Mouse (Mus musculus) kidney, postnatal 4 days (tissue): Measurements from ENCODE around the gene Selenom.

ENCODE experiments used
- DNase-seq, 2 experiments: peaks; one replicate each; pipeline ENCODE4 v3.0.0; 2021; ENCODE audit warnings: mixed read lengths in 2 of 2

The Selenom gene

DNA sequence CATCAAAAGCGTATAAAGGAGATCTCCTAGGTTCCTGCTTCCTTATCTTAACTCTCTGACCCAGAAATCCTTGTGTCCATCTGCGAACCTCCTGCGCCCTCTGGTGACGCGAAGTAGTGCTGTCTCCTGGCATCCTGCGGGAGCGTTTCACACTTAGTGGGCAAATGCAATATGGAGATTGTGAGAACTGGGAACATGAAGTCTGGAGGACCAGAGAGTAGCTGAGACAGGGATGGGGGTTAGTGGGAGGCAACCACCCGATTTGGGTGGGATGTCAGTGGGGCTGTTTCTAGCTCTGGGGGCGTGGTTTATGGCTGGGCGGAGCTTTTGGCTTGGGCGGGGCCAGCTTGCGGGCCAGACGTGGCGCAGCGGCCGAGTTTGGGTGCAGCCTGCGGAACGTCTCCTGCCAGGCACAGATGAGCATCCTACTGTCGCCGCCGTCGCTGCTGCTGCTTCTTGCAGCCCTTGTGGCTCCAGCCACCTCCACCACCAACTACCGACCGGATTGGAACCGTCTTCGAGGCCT lies at the start of gene Selenom:
Gene Selenom, plus strand, starts transcription at position 156 of the 526 bp plus-strand sequence.
- DNase-seq, result peak; percentile 93 to 94

DNA sequence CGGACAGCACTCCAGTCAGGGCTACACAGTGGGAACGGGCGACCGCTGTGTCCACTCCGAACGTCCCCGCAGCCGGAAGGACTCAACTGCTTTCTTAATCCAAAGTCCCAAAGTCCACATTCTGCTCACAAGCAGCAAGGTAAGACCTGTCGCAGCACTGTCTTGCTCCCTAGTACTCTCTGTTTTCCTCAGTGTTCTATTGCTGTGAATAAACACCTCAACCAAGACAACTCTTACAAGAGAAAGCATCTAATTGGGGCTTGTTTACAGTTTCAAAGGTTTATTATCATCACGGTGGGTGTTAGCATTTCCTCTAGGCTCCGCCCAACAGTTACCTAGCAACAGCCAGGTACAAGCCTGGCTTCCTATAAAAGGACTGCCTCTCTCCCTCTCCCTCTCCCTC lies 43.0 kb upstream of the Selenom start:
- DNase-seq, result peak; percentile 14 to 49

DNA sequence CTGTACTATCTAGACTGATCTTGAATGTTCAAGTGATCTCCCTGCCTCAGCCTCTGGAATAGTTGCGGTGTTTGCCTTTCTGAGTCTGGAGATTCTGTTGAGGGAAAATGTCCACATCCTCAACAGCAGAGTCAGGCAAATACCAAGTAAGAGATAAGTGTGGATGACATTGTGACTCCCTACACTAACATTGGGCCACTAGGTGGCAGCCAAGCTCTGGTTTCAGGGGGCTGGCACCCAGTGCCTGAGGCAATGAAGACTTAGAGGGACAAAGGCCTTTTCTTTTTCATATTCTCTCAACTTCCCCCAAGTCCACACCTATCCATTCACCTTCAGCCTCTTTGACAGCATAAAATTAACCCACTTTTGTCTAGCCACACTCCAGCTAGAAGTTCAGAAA lies 42.0 kb upstream of the Selenom start:
- DNase-seq, result peak; percentile 93

DNA sequence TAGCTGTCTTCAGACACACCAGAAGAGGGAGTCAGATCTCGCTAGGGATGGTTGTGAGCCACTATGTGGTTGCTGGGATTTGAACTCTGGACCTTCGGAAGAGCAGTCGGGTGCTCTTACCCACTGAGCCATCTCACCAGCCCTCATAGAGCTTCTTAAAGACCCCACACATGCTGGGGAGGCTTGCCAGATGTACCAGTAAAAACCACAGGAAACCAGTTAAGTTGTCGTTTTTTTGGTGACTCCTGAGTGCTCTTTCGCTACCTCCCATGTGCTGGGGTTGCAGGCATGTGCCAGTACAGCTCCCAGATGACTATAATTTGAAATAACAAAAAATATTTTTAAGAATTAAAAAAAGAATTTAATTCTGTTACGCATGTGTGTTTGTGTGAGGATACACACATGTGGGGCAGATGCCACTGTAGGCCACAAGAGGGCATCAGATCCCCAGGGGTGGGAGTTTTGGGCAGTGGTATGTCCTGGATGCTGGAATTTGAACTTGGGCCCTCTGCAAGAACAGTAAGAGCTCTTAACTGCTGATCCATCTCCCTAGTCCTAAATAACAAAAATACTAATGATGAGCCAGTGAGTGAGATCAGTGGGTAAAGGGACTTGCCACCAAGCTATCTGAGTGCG lies 39.9 kb upstream of the Selenom start:
- peak; percentile 25 to 34 for DNase-seq

DNA sequence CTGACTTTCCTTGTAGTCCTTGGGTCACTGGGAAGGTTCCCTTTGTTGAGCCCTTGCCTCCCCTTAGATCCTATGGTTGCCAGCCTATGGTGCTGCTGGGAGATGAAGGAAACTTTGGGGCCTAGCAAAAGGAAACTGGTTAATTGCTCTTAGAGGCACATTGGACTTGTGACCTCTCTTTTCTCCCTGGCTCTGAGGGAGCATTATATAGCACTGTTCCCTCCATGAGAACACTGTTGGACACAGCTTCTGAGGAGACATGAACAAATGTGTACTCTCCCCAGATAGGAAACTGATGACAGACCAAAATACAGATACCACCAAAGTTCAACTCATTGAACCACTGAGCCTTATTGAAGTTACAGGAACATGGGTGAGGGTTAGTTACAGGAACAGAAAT lies 39.0 kb upstream of the Selenom start:
- no peak for DNase-seq

DNA sequence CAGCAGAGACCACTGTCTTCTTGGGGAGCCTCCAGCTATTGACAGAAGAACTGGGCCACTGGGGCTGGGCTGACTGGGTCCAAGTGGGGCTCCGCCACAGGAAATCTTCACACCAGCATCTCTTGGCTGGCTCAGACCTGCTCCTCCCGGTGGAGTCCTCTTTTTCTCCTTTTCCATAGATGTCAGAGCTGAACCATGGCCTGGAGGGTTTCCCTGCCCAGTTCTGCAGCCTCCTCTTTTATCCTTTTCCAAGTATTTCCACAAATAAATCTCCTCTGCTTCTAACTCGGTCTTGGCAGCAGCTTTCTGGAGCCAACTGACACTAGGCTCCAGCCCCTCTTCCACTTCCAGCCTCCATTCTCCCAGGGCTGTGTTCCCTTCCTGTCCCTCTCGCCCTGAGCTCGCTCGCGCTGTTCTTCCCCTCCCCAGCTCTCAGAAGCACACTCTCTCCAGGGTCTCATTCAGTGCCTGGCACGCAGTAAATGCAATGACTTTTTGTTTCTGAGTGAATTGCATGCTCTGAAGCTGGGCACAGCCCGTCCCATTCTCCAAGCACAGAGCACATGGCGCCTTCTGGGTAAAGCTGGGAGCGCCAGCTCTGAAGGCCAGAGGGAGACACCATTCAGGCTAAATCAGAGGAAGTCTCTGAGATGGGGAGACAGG lies 30.4 kb upstream of the Selenom start:
- no peak for DNase-seq

DNA sequence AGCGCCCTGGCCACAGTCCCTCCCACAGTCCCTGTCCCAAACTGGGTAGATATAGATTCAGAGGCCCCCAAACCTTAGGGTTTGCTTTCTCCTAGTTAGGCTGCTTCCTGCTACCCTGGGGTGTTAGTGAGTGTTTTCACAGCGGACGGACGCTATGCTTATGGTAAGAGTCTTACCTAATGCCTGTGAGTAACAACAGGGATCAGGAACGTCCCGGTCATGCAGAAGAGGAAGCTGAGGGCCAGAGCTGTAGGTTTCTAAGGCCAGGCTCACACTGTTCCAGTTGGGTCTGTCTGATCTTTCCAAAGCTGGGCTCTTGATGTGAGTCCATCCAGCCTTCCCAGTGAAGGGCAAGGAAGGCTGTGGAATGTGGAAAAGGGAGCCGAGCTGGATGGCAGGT lies 28.1 kb upstream of the Selenom start:
- no peak for DNase-seq

DNA sequence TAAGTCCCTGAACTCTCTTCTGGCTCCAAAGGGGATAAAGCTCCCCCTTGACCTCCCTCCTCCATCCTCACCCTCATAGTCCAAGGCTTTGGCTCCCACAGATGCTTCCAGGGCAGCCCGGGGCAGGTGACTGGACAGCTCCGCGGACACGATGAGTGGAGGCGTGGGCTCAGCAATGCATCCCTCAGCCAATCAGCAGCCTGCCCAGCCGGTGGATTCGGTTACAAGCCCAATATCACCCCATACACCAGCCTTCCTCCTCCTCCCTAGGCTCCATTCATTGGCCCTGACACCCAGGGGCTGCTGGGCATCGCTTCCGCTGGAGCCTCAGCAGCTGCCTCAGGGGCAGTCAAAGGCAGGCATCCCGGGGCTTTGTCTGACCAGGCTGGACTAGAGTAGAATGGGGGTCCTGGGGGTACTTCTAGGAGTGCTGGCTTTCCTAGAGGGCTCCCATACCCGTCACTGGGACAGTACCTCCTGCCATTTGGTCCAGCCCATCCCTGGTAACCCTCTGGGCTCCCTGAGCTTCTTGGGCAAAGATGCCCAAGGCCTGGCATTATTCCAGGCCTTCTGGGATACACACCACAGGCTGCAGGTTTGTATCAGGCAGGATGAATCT lies 26.4 kb upstream of the Selenom start, which contains the start of gene Pla2g3:
Gene Pla2g3, plus strand, starts transcription at position 333 of the 619 bp plus-strand sequence.
- DNase-seq, result peak; percentile 18 to 34

DNA sequence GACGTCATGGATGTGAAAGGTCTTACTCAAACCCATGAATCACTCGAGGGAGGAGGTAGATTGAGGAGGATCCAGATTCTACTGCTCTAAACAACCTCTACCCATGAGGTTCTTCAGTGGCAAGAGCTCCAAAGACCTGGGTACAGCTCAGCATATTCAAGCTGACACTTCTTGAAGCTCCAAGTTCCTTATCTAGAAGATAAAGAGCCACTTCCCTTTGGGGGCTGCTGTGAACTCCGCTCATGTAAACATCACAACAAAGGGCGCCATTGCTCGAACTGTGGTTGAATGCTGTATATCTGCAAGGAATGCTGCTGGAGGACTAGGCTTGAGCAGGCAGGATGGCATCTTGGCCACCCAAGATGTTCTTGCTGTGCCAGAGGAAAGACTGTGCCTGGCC lies 25.4 kb upstream of the Selenom start:
- DNase-seq, result no peak

DNA sequence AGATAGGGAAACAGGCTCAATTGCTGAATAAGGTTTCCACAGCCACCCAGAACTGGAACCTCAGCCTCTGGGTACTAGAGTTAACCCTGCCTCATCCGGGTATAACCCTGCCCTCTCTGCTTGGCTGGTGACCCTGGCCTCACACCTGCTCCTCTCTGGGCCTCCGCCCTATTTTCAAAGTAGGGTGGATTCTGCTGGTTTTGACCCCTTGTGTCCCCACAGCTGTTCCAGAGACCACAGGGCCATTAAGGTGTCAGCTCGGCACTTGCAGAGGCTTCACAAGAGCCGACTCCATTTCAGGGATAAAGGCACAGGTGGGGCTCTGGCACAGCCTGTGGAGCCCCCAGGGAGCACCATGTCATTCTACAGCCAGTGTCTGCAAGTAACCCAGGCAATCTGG lies 21.7 kb upstream of the Selenom start:
- DNase-seq, result no peak

DNA sequence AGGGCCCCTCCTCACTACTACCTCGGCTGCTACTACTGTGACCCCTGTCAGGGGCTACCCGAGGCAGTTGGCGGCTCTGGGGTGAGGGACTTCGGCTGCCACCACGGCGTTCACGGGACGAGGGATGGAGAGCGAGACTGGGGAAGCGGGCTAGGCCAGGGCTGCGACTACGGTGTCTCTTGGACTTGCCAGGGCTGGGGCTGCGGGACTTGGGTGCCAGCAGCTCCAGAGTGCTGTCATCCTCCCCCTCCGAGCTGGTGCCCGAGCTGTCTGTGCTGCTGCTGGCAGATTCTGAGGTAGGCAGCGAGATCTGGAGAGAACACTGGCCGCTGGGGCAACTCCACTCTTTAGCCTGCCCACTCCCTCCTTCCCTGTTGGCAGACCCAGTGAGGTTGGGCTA lies 19.6 kb upstream of the Selenom start:
- no peak for DNase-seq

DNA sequence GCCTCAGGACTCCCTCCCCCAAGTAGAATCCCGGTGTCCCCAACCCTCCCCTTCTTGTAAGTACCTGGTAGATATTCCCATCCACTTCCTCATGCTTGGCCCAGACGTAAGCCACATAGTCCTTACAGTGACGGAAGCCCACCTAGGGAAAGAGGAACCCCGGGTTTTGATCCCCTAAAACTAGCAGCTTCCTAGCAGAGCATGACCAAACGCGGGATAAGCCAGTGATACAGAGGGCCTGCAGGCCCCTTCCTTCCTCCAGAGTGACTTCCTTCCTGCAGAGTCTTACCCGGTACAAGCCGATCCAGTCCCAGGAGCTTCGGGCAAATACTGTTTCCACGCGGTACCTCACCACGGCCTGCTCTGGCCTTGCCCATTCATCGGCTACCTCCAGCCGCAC lies 19.0 kb upstream of the Selenom start:
- DNase-seq, result no peak

DNA sequence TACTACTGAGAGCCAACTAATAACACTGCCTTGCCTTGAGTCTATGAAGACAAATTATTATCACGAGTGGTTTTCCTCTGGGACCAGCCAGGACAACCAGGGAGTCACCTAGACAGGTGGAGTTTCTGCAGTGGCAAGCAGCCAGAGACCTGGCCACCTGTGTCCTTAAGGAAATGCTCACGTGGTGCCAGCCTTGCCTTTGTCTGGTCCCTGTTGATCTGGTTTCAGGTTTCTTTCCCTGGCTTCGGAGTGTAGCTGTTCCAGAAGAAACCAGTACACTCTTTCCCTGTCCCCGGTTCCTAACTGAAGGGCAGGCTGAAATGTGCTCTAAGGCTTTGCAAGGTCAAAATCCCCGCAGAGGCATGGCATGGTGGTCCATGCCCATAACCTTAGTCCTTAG lies 17.7 kb upstream of the Selenom start:
- DNase-seq, result peak in 1 of 2 experiments; percentile 50

DNA sequence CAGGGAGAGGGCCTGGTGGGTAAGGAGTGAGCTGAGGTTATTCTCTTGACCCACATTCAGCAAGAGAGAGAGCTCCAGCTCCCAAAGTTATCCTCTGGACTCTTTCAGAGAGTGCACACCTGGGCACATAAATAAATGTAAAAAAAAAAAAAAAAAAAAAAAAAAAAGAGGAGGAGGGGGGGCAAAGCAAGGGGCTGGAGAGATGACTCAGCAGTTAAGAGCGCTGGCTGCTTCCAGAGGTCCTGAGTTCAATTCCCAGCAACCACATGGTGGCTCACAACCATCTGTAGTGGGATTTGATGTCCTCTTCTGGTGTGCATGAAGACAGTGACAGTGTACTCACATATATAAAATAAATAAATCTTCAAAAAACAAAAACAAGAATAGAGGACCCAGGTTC lies 17.2 kb upstream of the Selenom start:
- DNase-seq, result no peak

DNA sequence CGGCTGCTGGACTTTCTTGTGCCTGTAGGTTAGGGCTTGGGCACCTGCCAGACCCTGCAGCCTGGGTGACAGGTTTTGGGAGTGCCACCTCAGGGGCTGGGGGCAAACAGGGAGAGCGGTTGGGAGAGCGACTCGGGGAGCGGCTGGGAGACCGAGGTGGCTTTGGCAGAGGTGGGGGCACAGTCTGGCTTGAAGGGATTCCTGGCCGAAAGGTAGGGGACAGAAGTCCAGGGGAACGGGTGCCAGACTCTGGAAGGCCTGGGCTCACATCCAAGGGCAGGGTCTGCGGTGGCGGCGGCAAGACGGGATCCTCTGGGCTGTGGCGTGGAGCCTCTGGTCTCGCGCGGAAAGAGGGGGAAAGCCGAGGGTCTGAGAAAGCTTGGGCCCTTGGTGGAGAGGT lies 12.4 kb upstream of the Selenom start:
- DNase-seq, result no peak

DNA sequence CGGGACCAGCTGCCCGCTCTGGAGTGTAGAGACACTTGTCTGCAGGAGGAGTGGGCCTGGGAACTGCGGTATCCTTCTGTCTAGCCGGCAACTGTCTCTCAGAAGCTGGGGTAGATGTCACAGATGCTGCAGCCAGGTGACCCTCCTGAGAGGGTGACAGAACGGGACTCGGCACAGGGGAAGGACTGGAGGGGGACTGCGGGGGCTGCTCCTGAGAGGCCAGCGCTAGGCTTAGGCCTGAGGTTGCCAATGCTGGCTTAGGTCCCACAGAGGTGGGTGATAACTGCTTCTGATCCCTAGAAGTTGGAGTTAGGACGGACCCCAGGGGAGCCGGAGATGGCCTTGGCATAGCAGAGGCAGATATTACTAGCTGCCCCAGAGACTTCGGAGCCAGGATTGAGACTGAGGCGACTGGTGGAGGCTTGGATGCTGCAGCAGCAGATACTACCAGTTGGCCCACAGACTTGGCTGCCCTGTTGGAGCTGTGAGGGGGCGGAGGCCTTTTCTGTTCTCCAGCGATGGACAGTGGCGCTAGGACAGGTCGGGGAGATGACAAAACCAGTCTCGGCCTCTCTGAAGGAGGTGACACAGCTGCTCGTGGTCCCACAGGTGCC lies 11.9 kb upstream of the Selenom start:
- no peak for DNase-seq

DNA sequence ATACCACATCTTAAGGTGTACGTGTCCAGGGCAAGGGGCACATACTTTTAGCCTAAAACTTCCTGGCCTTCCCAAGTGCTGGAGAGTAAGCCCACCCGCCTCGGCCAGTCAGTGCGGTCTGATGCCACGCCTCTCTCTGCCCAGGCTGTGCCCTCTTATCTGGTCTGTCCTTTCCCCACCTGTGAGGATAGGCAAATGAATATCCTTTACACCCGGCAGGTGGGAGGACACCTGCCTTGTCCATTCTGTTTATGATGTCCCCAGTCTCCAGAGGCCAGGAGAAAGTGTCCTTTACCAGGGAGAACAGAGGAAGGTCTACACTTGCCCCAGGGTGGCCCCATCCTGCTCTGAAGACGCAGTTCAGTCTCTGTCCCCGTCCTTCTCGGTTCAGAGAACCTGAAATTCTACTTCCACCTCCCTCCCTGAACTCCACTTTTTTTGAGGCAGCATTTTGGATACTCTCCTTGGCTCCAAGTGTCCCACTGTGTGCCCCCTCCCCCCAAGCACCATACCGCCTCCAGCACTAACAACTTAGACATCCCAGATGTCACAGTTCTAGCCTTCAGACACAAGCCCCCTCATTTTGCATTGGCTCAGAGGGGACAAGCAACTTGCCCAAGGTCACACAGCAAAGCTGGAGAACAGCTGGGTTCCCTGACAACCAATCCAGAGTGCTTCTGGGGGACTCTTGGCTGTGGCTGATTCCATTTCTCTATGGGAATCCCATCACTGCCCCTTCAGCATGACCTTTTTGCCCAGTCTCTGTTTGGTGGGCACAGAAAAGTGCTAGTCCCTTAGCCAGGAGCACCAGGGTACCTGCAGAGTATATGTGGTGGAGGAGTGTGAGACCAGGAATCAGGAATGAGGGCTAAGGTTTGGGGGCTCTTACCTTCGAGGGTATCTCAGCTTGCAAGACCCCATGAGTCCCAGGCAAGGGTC lies 10.5 kb upstream of the Selenom start:
- no peak for DNase-seq

DNA sequence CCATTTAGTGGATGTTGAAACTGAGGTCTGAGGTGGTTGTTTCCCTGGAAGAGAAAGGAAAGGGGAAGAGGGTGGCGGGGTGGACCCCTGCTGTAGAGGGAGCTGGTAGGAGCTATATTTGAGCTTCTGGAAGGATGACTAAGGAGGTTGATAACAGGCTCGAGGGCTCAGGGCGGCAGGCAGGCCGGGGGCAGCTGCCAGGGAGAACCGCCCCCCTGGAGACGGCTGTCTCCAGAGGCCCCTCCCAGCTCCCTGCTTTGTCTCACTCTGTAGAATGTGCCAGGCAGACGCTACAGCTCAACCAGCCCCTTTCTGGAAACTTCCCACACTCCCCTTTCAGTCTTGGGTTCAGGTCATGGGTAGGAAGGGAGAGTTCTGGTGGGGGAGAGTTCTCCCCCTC lies 6.3 kb upstream of the Selenom start:
- no peak for DNase-seq

DNA sequence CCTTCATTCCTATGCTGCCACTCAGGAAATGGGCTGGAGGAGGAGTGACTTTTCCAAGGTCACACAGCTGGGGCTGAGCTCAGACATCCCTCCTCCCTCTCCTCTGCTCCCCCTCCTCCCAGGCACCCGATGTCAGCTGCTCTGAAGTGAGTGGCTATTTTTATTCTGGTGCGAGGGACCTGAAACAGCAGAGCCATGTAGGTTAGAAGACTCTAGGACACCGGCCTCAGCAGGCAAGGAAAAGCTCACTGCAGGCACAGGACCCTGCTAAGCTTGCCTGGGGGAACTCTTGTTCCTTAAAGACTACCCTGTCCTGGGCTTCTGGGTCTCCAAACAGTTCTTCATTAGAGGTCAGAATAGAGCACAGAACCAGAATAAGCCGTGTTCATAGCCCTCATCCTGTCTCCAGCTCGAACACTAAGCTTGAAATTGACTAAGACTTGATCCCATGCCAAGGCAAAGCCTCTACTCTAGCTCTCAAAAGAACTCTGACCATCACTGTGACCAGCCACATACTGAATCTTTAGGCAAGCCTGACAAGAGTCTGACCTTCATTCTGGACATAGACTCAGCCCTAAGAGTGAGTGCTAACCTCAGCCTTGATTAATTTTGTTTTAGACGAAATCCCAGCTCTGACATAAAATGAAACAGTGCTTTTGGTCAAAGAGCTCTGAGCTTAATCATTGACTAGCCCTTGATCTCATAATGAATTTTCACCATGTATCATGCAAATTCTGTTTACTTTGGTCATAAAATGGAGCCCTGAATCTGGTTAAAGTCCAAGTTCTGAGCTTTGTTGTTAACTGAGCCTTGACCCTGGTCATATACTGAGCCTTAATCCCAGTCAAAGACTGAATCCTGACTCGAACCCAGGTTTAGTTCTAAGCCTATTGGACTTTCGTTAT lies 5.1 kb upstream of the Selenom start:
- DNase-seq, result no peak

DNA sequence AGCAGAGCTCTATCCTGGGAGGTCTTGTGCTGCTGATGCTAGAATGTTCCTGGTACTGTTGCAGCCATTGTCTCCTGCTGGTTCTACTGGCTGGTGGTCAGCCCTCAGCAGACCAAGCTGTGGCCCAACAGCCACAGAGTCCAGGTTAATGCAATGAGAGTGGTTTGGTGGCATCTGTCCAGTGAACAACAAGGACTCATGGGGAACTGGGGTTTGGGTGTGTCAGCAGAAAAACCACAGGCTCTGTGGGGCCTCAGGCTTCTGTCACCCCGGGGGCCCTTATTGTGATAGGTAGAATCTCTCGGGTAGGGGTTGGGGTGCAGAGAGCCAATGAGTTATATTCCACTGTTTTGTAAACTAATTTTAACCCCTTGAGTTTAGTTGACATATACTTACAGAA lies 4.2 kb upstream of the Selenom start:
- DNase-seq, result no peak

DNA sequence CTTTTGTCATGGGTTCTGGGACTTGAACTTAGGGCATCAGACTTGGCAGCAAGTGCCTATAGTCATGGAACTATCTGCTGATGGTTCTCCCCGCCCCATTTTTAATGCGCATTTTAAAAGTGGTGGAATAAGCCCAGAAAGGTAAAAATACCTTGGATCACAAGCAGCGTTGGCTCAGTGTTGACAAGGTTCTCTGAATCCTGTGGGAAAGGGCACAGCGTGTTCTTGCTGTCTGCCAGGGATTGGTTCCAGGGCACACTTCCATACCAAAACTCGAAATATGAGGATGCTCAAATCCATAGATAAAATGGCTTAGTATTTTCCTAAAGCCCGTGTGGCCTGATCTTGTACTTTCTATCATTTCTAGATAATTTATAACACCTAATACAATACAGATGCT lies 1.2 kb upstream of the Selenom start:
- DNase-seq, result no peak
